Mouse (Mus musculus) limb, embryonic 14.5 days (tissue): Measurements from ENCODE around the gene Gm37596. TPM values are rescaled to one million over a fixed set of nuclear protein-coding genes. Genes with fewer than 3 reads are reported as not detected.
"Not testable (repeated sequence)": the region's sequence is repeated elsewhere in the genome, so short reads cannot be mapped to it uniquely, and the experiment has no call there.

Experiments used
- ATAC-seq: fragments of 200-750 bp; cut with Nextera tagmentation; 2 replicates; pipeline ENCODE4 v1.8.0; 2017; ENCODE audit warnings: low read depth, moderate number of reproducible peaks, moderate TSS enrichment; ENCODE audit not compliant: low FRiP score
- DNase-seq: peaks from one replicate; pipeline ENCODE4 v3.0.0-alpha.2; 2015; ENCODE audit warnings: low spot score
- H3K27ac ChIP-seq: fragments of 300-500 bp; sonication (generic); replicated peaks from 2 replicates; pipeline ENCODE4 v1.5.1; 2014; ENCODE audit warnings: low read depth, mild to moderate bottlenecking, low read length, moderate library complexity, mixed read lengths
- H3K27me3 ChIP-seq: fragments of 300-500 bp; sonication (generic); 2 replicates; pipeline ENCODE4 v1.6.1; 2014; ENCODE audit warnings: low read length, mixed read lengths; ENCODE audit not compliant: control insufficient read depth, insufficient read depth
- H3K36me3 ChIP-seq: fragments of 300-500 bp; sonication (generic); 2 replicates; pipeline ENCODE4 v1.6.1; 2014; ENCODE audit warnings: mild to moderate bottlenecking, low read length, moderate library complexity, mixed read lengths; ENCODE audit not compliant: control insufficient read depth, insufficient read depth
- H3K4me1 ChIP-seq: fragments of 300-500 bp; sonication (generic); 2 replicates; pipeline ENCODE4 v1.6.1; 2014; ENCODE audit warnings: antibody characterized with exemption, low read length, mixed read lengths; ENCODE audit not compliant: control insufficient read depth, insufficient read depth
- H3K4me2 ChIP-seq: fragments of 300-500 bp; sonication (generic); replicated peaks from 2 replicates; pipeline ENCODE4 v1.6.1; 2014; ENCODE audit warnings: low read depth, mild to moderate bottlenecking, low read length, moderate library complexity; ENCODE audit not compliant: severe bottlenecking
- H3K4me3 ChIP-seq: fragments of 300-500 bp; sonication (generic); replicated peaks from 2 replicates; pipeline ENCODE4 v1.5.1; 2014; ENCODE audit warnings: low read length
- H3K9ac ChIP-seq: fragments of 300-500 bp; sonication (generic); 2 replicates; pipeline ENCODE4 v1.6.1; 2014; ENCODE audit warnings: mild to moderate bottlenecking, low read depth, low read length, moderate library complexity; ENCODE audit not compliant: severe bottlenecking
- H3K9me3 ChIP-seq: fragments of 300-500 bp; sonication (generic); 2 replicates; pipeline ENCODE4 v1.6.1; 2016; ENCODE audit warnings: low read length; ENCODE audit not compliant: control insufficient read depth
- POLR2A ChIP-seq: fragments of 200-500 bp; IDR thresholded peaks from 2 replicates; pipeline ENCODE4 v1.8.0; 2012; ENCODE audit warnings: inconsistent platforms, mild to moderate bottlenecking, moderate library complexity, borderline replicate concordance; ENCODE audit not compliant: insufficient read depth, insufficient read length; ENCODE audit errors: extremely low read depth
- WGBS: fragments of 180-500 bp; shearing (Covaris S2); extraction: QIAGEN DNeasy Blood & Tissue Kit; methylation state at CpG from one replicate; pipeline ENCODE4 v1.1.7; 2014; 5-methylcytosine and 5-hydroxymethylcytosine counted together
- polyA plus RNA-seq, 2 experiments: library from polyadenylated mRNA; depleted of rRNA in 1 of 2; stranded (reverse) in 1 of 2; unstranded in 1 of 2; fragments of >200 nt; fragmentation: Nextera tagmentation in 1 of 2; extraction: Ambion mirVana in 1 of 2; gene quantifications; 2 replicates each; pipeline versions ENCODE4 v1.2.1 to v1.2.3; 2012 to 2014

Gm37596 gene
- not detected in 2 replicates for polyA plus RNA-seq (2012; rRNA removed)
- polyA plus RNA-seq (2014; fragmentation: Nextera tagmentation; extraction: Ambion mirVana) = not detected in 2 replicates

GRCm38 (mm10) chr3:93692970-93693369 lies at the start of gene Gm37596:
Gene Gm37596 (minus strand): TSS chr3:93693070.
- ATAC-seq = not testable (repeated sequence)
- WGBS = 67% methylated on average over 1 of the region's 2 CpGs

DNA sequence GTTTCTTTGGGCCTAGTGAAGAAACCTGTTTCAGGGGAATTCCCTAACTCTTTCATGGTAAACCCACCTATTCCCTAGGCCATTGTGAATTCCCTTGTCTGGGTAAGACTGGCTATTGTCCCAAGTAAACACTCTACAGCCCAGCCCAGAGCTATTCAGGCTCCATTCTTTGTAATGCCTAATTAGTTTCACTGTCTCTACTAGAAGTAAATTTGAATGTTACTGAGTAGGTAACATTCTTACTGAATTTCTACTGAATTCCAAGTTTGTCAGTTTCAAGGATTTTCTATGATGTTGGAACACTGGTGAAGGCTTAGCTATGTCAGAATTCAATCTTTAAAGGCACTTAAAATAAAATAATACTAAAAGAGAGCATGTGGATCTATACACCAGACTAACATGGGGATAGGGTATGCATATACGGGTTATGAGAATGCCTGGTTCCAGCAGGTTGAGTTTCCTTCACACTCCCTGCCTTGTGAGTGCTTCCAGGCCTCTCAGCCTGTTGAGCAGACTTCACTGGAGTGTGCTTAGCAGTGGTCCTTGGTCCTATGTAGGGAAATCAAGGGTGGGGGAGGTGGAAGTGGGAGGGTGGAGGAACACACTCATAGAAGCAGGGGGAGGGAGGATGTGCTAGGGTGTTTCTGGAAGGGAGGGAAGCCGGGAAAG lies 16.2 kb upstream of the Gm37596 start:
- not testable (repeated sequence) for H3K36me3 ChIP-seq, H3K4me1 ChIP-seq, H3K9me3 ChIP-seq, DNase-seq, H3K9ac ChIP-seq, ATAC-seq, H3K27me3 ChIP-seq, H3K27ac ChIP-seq, H3K4me3 ChIP-seq, H3K4me2 ChIP-seq
- 81% methylated on average over 2 of the region's 2 CpGs for WGBS

More at GRCm38 (mm10) chr3:93692970-93693369, at the start of gene Gm37596:
- not testable (repeated sequence) for H3K36me3 ChIP-seq, H3K4me3 ChIP-seq, H3K9me3 ChIP-seq, H3K9ac ChIP-seq, H3K27ac ChIP-seq, DNase-seq, H3K4me2 ChIP-seq, H3K27me3 ChIP-seq, H3K4me1 ChIP-seq

GRCm38 (mm10) chr3:93676210-93676609 lies 16.7 kb downstream of the Gm37596 start, which contains the start of gene Tdpoz1:
Gene Tdpoz1 (minus strand): TSS chr3:93676310.
- not testable (repeated sequence) for H3K4me1 ChIP-seq, H3K4me3 ChIP-seq, H3K9me3 ChIP-seq, DNase-seq, ATAC-seq, H3K4me2 ChIP-seq, H3K27me3 ChIP-seq, H3K9ac ChIP-seq, H3K27ac ChIP-seq, H3K36me3 ChIP-seq
- WGBS = 83% methylated on average over 2 of the region's 4 CpGs

- H3K27ac ChIP-seq, ATAC-seq, H3K9ac ChIP-seq, H3K4me1 ChIP-seq, H3K27me3 ChIP-seq, H3K36me3 ChIP-seq, H3K9me3 ChIP-seq, DNase-seq, H3K4me2 ChIP-seq, H3K4me3 ChIP-seq: not testable (repeated sequence)
- 76% methylated on average over 5 of the region's 6 CpGs for WGBS
Observed at GRCm38 (mm10) chr3:93670805-93671503, 21.9 kb downstream of the Gm37596 start.

DNA sequence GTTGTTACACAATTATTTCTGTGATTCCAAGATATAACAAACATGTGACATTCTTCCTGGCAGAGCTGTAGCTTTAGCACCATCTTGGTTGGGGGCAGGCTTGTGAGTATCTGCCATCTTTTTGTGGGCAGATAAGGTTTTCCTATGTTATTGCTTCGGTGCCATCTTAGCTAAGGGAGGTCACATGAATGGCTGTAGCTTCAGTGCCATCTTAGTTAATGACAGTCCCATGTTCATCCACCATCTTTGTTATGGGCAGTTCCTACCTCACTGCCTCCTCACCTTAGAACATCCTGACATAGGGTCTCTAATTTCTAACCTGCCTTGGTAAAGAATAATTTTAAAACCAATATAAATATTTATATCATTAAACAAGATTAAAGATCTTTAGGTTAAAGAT lies 38.6 kb downstream of the Gm37596 start:
- no peaks in the 10 kb centered on the region for H3K4me1 ChIP-seq
- H3K9ac ChIP-seq = no peak overlapping the region
- 82% methylated on average over 1 of the region's 1 CpGs for WGBS
- H3K27me3 ChIP-seq = no peaks in the 10 kb centered on the region
- no peak overlapping the region for H3K4me3 ChIP-seq
- TF ChIP-seq POLR2A = no peak
- ATAC-seq (no peak), DNase-seq (no peak)
- H3K36me3 ChIP-seq = no peaks in the 10 kb centered on the region
- no peak overlapping the region for H3K4me2 ChIP-seq
- no peaks in the 10 kb centered on the region for H3K9me3 ChIP-seq
- H3K27ac ChIP-seq = no peak overlapping the region
